In genomic region chr4:136146712-136147154, GRCm38 (mm10) we compare ENCODE assay signal across 8 mouse cellular contexts. TPM values are rescaled to one million over a fixed set of nuclear protein-coding genes. Genes with fewer than 3 reads are reported as not detected.
A peak's percentile ranks its signal among the peaks of the same experiment; 100 is the strongest.
DNase-seq lines count a peak whose midpoint lies in the region; ATAC-seq and TF ChIP-seq lines count a peak whose summit lies in the region.

No protein-coding gene starts in this region.

- H3K4me2 ChIP-seq in lung, embryonic 14.5 days, result peak overlapping the region; percentile 75

- peaks cover 34% of the 10 kb centered on the region for H3K4me1 ChIP-seq in lung, embryonic 14.5 days (ENCODE audit: insufficient read depth)

- peak overlapping the region; percentile 100 for H3K27ac ChIP-seq in lung, embryonic 14.5 days (ENCODE audit: low read depth)

- peak overlapping the region; percentile 88 for H3K9ac ChIP-seq in lung, embryonic 14.5 days

- peak overlapping the region; percentile 83 for H3K4me3 ChIP-seq in lung, embryonic 14.5 days (ENCODE audit: low read depth, low read length)

- no peak for ATAC-seq in lung, embryonic 14.5 days (ENCODE audit: insufficient read depth)

- WGBS in lung, embryonic 14.5 days, result 17% methylated on average over 6 of the region's 6 CpGs

- peak; percentile 28 for DNase-seq in lung, embryonic 14.5 days
- DNase-seq in lung, postnatal 25 days (ENCODE audit: low spot score), result no peak
- DNase-seq in fat pad, adult 2 months (ENCODE audit: extremely low read depth, low read depth, low spot score), result peak; percentile 39
- peak; percentile 58 to 82 for DNase-seq in kidney, adult 8-10 months
- DNase-seq in neural tube, embryonic 10.5 days (ENCODE audit: extremely low spot score, low spot score), result peak; percentile 55
- no peak for DNase-seq in spleen, adult 12 weeks (ENCODE audit: low spot score)
- DNase-seq in adrenal gland, postnatal 25 days, result no peak
- DNase-seq in right cerebral cortex, postnatal 10 days (ENCODE audit: low spot score in 2 of 2), result no peak

- H3K27me3 ChIP-seq in lung, embryonic 14.5 days (ENCODE audit: insufficient read depth, low read length), result no peaks in the 10 kb centered on the region

- TF ChIP-seq CTCF in lung, embryonic 14.5 days (IDR thresholded peaks at IDR 0.05; ENCODE audit: low read depth), result no peak

- H3K36me3 ChIP-seq in lung, embryonic 14.5 days (ENCODE audit: insufficient read depth), result peaks cover 15% of the 10 kb centered on the region

- H3K9me3 ChIP-seq in lung, embryonic 14.5 days (ENCODE audit: low read depth, low read length), result no peaks in the 10 kb centered on the region

RNA-seq across cellular contexts. Expression of gene Id3, which starts 3.4 kb away (rescaled TPM):
- polyA plus RNA-seq in lung, embryonic 14.5 days (2014; fragmentation: Nextera tagmentation; extraction: Ambion mirVana), result 469 and 477 TPM in 2 replicates
- 59.6 and 78.0 TPM in 2 replicates for total RNA-seq in adrenal gland, postnatal 25 days (2021)

RNA-seq across cellular contexts. Expression of gene E2f2, which starts 25.5 kb away (rescaled TPM):
- 5.5 and 6.5 TPM in 2 replicates for polyA plus RNA-seq in lung, embryonic 14.5 days (2014; fragmentation: Nextera tagmentation; extraction: Ambion mirVana)
- 4.1 and 4.8 TPM in 2 replicates for total RNA-seq in adrenal gland, postnatal 25 days (2021)

RNA-seq across cellular contexts. Expression of gene Asap3, which starts 59.4 kb away (rescaled TPM):
- 4.4 and 5.4 TPM in 2 replicates for polyA plus RNA-seq in lung, embryonic 14.5 days (2014; fragmentation: Nextera tagmentation; extraction: Ambion mirVana)
- 1.8 and 2.8 TPM in 2 replicates for total RNA-seq in adrenal gland, postnatal 25 days (2021)

Comparison
In these comparisons a context has a peak if more than half of its experiments do, and no peak if none do; other contexts are left out.
1. DNase-seq: peak in lung, embryonic 14.5 days (single experiment), fat pad, adult 2 months (single experiment), kidney, adult 8-10 months (2 of 2) and neural tube, embryonic 10.5 days (single experiment); none in lung, postnatal 25 days (single experiment), spleen, adult 12 weeks (single experiment), adrenal gland, postnatal 25 days (single experiment) and right cerebral cortex, postnatal 10 days (0 of 2).